Mouse (Mus musculus): ENCODE results near the gene Vmn1r30. TPM values are rescaled to one million over a fixed set of nuclear protein-coding genes. Genes with fewer than 3 reads are reported as not detected.

The Vmn1r30 gene
- polyA plus RNA-seq (2012; rRNA removed), result not detected in 2 replicates

DNA sequence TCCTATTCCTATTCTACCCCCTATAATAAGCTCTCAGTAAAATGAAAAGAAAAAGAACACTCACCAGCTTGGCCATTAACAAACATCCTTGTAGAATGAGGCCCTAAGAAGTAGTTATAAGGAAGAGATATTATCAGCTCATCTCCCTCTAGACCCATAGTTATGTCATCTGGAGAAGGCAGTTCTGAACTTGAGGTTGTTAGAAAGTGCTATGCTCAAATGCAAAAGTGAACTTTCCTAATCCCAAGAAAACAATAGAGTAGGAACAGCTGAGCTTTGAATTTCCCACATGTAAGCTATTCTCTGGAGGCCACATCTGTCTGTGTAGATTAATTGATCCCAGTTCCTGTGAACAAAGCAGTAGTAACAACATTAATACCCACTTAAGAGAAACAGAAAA is at the start of gene Vmn1r30:
Vmn1r30 (minus strand) TSS at position 101 of the 400 bp plus-strand sequence.
- no peak for DNase-seq
- no peak within 1 kb of the TSS for H3K4me3 ChIP-seq (replicated peaks; ENCODE audit: extremely low read depth, low read depth, low read length)
- H3K4me1 ChIP-seq (ENCODE audit: control insufficient read depth, insufficient read depth, low read length), result no peaks in the 10 kb centered on the region
- TF ChIP-seq CTCF (IDR thresholded peaks at IDR 0.05; ENCODE audit: insufficient read depth, low read length) (no peak), POLR2A (IDR thresholded peaks at IDR 0.05; ENCODE audit: borderline replicate concordance, extremely low read depth, low read depth, low read length) (no peak)

DNA sequence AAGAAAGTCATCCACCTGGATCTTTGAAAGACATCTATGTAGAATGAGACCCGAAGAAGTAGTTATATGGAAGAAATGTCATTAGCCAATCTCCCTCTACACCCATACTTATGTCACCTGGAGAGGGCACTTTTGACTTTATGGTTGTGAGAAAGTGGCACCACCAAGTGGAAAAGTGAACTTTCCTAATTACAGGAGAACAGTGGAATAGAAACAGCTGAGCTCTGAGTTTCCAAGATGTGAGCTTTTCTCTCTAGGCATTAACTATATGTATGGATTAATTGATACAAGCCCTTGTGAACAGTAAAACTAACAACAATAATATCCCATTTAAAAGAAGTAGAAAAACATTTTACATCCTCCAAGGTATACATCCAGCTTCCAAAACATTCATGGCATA is 32.0 kb upstream of the Vmn1r30 start, which contains the start of gene Vmn1r31:
Vmn1r31 (minus strand) TSS at position 101 of the 400 bp plus-strand sequence.
- H3K4me1 ChIP-seq (ENCODE audit: control insufficient read depth, insufficient read depth, low read length), result no peaks in the 10 kb centered on the region
- no peak for DNase-seq
- no peak within 1 kb of the TSS for H3K4me3 ChIP-seq (replicated peaks; ENCODE audit: extremely low read depth, low read depth, low read length)
- 88% methylated on average over 1 of the region's 1 CpGs for WGBS
- TF ChIP-seq CTCF (IDR thresholded peaks at IDR 0.05; ENCODE audit: insufficient read depth, low read length), result no peak
- TF ChIP-seq POLR2A (IDR thresholded peaks at IDR 0.05; ENCODE audit: borderline replicate concordance, extremely low read depth, low read depth, low read length), result no peak

Other genes with a start within 250 kb of the Vmn1r30 start
- not detected in 2 replicates for gene Vmn1r27, start 224.6 kb downstream of the Vmn1r30 start, polyA plus RNA-seq (2012; rRNA removed)
- gene Vmn1r28, start 181.3 kb downstream of the Vmn1r30 start, polyA plus RNA-seq (2012; rRNA removed), result not detected in 2 replicates
- not detected in 2 replicates for gene Vmn1r29, start 141.8 kb downstream of the Vmn1r30 start, polyA plus RNA-seq (2012; rRNA removed)
- not detected in 2 replicates for gene Vmn1r31, start 31.9 kb upstream of the Vmn1r30 start, polyA plus RNA-seq (2012; rRNA removed)
- 6.5 and 10.9 TPM in 2 replicates for gene Abcg2, start 141.1 kb upstream of the Vmn1r30 start, polyA plus RNA-seq (2012; rRNA removed)